Mouse (Mus musculus) erythroid progenitor cell, adult 5-6 weeks (primary cell): ENCODE measurements around the gene Pax3. TPM values are rescaled to one million over a fixed set of nuclear protein-coding genes. Genes with fewer than 3 reads are reported as not detected.

ENCODE experiments used
- ATAC-seq: replicated peaks from 2 replicates; pipeline ENCODE4 v1.8.0; 2016; ENCODE audit warnings: moderate number of reproducible peaks, mild to moderate bottlenecking, moderate TSS enrichment, inconsistent platforms; ENCODE audit not compliant: poor library complexity, low FRiP score, severe bottlenecking
- total RNA-seq, 2 experiments: library from RNA; stranded (forward) in 1 of 2; stranded (reverse) in 1 of 2; fragments of 150-400 nt in 1 of 2; fragments of 186-747, 209-891 nt in 1 of 2; gene quantifications; 2 replicates each; pipeline versions ENCODE4 v1.2.3 to v1.2.4; 2015 to 2017; ENCODE audit warnings: low replicate concordance in 2 of 2

The Pax3 gene
- total RNA-seq (2015; ENCODE audit: low replicate concordance) = not detected in 2 replicates
- total RNA-seq (2017; ENCODE audit: low replicate concordance) = not detected in 2 replicates

- ATAC-seq = no peak
Observed at GRCm38 (mm10) chr1:78196751-78197311, at the start of gene Pax3. TSS of gene Pax3 (minus strand) at chr1:78197134.

GRCm38 (mm10) chr1:78234306-78234705, 37.4 kb upstream of the Pax3 start:
- no peak for ATAC-seq

DNA sequence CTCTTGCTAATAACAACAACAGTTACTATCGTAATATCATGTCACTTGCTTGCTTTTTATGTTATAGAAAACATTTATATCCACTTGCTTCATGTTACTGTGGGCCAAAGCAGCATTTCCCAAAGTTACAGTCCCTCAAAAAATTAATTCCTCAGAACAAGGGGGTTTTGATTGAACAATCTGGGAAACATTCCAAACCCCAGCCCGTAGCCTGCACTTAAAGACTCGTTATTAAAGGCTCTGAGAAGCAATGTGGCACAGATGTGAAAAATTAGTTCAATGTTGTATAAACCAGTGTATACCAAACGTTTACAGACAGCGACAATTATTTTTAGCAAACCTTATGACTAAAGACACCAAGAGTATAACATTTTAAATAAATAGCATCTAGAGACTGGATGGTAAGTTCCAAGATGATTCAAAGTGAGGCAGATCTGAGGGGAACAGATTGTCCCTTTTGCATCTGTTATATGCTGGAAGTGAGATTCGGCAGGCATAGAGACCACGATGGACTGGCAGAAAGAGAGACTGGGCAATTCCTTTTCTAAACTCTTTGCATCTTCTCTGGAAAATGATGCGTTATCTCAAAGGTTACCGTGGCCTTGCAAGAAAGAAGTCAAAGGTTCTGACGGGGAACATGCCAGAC, 35.1 kb upstream of the Pax3 start:
- ATAC-seq = no peak

DNA sequence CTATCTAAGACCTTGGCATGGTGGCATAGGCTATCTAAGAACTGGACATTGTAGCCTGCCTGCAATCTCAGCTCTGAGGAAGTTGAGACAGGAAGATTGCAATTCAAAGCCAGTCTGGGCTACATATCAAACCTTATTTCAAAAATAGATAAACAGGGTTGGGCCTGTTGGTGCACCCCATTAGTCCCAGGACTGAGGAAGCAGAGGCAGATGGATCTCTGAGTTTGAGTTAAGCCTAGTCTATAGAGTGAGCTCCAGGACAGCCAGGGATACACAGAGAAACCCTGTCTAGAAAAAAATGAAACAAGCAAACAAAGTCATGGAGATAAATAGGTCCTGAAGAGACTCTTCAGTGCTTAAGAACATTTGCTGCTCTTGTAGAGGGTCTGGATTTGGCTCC, 32.9 kb upstream of the Pax3 start:
- ATAC-seq = no peak

- ATAC-seq = no peak
Observed at GRCm38 (mm10) chr1:78228771-78229170, 31.8 kb upstream of the Pax3 start.

DNA sequence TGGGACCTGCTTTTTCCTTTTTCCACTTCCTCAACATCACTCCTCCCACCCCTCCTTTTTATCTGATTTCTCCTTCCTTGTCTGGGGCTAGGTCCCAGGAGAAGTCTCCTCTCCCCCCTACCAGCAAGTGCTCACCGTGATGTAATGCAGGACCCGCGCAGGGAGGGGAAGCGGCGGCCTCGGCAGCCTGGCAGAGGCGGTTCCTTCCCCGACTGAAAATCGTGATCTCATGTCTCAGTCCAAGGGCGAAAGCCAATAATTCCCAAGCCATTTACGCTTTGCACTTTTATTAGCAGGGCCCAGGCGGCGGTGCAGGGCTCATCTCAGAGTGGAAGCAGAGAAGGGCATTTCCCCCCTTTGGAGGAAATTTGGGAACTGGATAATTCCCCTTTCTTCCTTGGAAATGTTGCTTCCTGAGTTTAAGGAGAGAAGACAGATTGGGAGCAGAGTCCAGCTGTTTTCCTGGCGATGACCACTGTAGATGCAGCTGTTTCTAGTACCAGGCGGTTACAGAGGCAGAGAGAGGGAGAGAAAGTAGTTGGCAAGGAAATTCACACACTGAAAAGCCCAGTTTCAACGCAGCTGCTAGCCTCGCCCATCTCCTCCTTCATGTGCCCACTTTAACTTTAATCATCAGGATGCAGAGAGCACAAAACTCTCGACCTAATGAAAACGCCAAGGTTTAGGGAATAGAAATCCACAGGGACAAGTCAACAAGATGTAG, 21.3 kb upstream of the Pax3 start:
- ATAC-seq = no peak

DNA sequence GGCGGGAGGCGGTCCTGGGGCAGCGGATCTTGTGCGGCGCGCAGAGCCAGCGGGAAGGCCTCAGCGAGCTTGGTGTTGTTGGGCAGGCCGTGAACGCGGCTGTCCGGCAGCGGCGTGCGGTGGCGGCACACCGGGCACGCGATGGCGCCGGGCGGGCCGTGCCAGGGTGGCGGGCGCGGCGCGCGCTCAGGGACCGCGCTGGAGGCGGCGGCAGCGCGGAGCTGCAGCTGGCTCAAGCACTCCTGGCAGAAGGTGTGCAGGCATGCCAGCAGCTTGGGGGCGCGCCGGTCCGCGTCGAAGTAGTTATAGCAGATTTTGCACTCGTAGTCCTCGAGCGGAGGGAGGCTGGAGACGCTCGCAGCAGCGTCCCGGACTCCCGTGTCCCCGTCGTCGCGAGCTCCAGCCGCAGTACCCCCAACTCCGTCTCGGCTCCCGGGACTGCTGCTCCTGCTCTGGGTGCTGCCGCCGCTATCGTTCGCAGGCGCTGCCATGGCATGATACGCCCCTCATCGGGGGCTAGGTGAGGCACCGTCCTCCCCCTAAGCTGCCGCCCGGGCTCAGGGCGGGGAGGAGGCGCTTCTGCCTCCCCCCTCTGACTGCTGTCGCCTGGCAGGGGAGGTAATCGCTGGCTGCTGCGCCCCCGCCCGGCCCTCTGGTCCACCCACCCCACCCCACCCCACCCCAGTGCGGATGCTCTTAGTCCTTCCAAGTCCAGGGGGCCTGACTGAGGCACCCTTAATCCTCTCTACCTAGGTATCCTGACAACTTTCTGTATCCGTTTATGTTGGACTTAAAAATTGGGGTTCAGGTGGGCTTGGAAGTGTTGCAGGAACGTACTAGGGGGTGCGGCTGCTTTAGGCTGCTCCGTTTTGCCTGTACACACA, 20.5 kb upstream of the Pax3 start:
- no peak for ATAC-seq

DNA sequence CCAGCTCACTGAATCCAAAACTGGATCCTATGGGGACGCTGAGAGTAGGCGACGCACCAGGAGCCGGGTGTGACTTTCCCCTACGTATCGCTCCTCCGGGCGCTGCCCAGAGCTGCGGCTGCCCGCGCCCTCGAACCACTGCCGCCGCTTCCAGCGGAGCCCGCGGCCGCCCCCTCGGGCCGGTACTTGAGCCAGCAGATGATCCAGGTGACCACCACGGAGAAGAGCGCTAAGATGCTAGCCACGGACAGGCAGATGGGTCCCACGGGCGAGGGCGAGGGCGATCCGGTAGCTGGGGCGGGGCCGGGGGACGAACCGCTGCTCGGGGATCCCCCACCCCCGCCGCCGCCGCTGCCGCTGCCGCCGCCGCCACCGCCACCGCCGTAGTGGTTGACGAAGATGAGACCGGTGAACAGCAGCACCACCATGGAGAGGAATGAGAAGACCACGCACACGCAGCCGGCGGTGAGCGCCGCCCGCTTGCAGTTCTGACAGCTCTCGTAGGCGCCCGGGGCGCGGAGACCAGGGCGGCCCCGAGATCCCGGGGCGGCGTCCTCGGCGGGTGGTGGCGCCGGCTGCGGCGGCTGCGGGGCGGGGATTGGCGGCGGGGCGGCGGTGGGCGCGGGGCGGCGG, 19.7 kb upstream of the Pax3 start:
- ATAC-seq = no peak

GRCm38 (mm10) chr1:78215749-78216508, 19.0 kb upstream of the Pax3 start:
- no peak for ATAC-seq

- no peak for ATAC-seq
Observed at GRCm38 (mm10) chr1:78211041-78211440, 14.1 kb upstream of the Pax3 start.

GRCm38 (mm10) chr1:78210568-78210967, 13.6 kb upstream of the Pax3 start:
- no peak for ATAC-seq

DNA sequence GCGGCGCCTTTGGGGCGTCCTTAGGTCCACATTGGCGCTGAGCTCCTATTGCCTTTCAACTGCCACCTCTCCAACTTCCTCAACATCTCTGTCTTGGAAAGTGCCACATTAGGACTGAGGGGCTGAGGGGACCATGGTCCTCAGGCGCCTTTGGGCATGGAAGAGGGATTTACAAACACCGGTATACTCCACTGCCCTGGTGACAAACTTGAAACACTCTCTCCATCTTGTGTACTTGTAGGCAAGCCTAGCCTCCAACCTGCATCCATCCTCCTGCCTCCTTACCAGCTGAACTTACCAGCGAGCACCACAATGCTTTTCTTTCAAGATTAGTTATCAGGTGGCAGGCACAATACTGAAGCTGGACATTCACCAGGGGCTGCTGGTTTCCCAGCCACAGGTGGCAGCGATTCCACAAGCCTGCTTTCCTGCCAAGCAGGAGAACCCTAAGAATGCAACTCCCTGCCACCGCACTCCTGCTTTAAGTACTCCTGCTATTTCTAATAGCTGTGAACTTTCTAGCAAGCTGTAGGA, 11.4 kb upstream of the Pax3 start:
- ATAC-seq = no peak

GRCm38 (mm10) chr1:78204341-78204740, 7.4 kb upstream of the Pax3 start:
- ATAC-seq = no peak

GRCm38 (mm10) chr1:78203622-78204211, 6.8 kb upstream of the Pax3 start:
- no peak for ATAC-seq

DNA sequence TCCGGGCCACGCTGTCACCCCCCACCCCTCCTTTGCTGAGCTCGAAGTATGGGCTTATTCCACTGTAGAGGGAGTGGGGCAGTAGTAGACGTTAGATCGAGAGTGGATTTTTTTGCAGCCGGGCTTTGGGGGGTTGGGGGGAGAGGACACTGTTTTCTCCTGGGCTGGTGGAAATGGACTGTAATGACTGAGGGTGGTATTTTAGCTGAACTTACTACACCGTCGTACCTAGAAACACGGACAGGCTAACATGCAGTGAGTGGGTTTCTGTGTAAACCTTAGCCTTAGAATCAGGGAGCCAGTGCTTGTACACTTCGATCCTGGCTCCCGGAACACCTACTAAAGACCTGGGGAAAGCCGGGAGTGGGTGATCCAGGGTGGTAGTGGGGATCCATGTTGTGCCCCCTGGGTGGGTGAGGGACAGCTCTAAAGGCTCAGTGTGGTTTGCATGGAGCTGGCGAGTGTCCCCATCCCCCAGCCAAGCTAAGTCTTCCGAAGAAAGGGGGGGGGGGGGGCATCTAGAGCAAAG, 6.2 kb upstream of the Pax3 start:
- no peak for ATAC-seq

DNA sequence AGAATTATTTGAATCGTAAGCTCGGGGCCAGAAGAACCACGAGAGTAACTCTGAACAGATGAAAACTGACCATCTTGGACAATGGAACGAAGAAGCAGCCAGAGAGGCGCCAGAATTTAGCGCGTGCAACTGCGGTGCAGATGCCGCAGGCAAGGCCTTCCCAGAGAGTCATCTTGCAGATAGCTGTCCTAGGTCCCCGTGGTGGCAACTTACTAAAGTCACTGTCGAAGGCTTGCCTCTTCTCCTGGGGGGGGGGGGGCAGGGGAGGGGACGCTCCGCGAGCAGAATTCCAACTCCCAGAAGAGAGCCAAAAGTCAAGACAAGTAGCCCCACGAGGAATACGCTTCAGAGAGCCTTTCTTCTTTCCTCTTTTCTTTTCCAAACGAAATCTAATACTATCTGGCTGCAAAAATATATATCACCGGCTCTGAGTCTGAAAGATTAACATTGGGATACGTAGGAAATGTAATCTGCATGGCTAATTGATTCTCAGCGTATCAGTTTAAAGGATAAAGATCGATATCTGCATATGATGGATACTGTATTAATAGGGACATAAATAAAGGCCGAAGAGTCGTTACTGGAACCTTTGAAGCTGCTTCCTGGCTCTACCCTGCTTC, 5.6 kb upstream of the Pax3 start:
- ATAC-seq = no peak

DNA sequence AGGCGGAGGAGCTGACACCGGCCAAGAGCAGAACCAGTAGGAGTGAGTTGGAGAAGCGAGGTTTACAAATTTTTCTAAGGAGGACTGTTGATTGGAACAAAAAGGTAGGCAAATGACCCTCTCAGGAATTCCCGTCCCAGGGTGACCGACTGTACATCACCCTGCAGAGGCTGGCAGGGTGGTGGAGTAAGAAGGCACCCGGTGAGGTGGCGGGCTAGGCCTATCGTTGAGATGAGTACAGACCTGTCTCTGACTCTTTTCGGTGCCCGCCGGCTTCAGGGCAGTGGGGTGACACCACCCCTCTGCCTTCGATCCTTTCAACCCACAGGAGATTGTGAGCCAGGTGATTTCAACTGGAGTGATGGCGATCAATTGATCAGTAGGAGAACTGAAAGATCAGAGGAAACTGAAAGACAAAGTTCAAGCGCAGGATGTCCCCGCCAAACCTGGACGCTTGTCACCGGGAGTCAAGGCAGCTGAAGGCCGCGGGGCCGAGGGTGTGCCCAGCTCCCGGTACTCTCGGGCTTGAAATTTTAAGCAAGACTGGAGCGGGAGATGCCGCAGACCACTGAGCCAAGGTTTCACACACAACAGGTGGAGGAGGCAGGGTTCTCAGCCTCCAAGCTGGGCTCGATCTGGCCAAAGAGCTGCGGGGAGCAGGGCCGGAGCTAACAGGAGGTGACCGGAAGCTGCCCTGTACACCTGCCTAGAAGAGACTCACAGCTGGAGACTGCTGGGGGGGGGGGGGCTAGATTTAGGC, 4.5 kb upstream of the Pax3 start:
- no peak for ATAC-seq
